Mouse (Mus musculus): ENCODE measurements around the gene Sap18. TPM values are rescaled to one million over a fixed set of nuclear protein-coding genes. Genes with fewer than 3 reads are reported as not detected.
"Not testable (repeated sequence)": the region's sequence is repeated elsewhere in the genome, so short reads cannot be mapped to it uniquely, and the experiment has no call there.

The Sap18 gene
- polyA plus RNA-seq, 1 experiment: 460 TPM

- TF ChIP-seq FLI1 (IDR thresholded peaks at IDR 0.05; ENCODE audit: low read length): peak; percentile 87
- TF ChIP-seq GATA1 (IDR thresholded peaks at IDR 0.05; ENCODE audit: borderline replicate concordance, low read length): no peak
Observed at GRCm38 (mm10) chr14:57825788-57826751, 28.1 kb downstream of the Sap18 start, which contains the start of the genes Ska3 and Mrpl57. Gene Ska3, minus strand, starts transcription at chr14:57826185. Gene Mrpl57, plus strand, starts transcription at chr14:57826234.

GRCm38 (mm10) chr14:57827284-57827683 lies 29.3 kb downstream of the Sap18 start:
- peak overlapping the region; percentile 99 for H3K4me3 ChIP-seq (replicated peaks)
- no peaks in the 10 kb centered on the region for H3K9me3 ChIP-seq
- H3K36me3 ChIP-seq (replicated peaks; ENCODE audit: low read length): peaks cover 35% of the 10 kb centered on the region
- TF ChIP-seq FLI1 (IDR thresholded peaks at IDR 0.05; ENCODE audit: low read length) (no peak), GATA1 (IDR thresholded peaks at IDR 0.05; ENCODE audit: borderline replicate concordance, low read length) (no peak)
- no peaks in the 10 kb centered on the region for H3K27me3 ChIP-seq (replicated peaks)
- H3K4me1 ChIP-seq: peaks cover 42% of the 10 kb centered on the region

More at GRCm38 (mm10) chr14:57825788-57826751, 28.1 kb downstream of the Sap18 start, which contains the start of the genes Ska3 and Mrpl57:
- H3K27me3 ChIP-seq (replicated peaks): no peaks in the 10 kb centered on the region
- H3K36me3 ChIP-seq (replicated peaks; ENCODE audit: low read length): peaks cover 41% of the 10 kb centered on the region
- no peaks in the 10 kb centered on the region for H3K9me3 ChIP-seq
- H3K4me1 ChIP-seq: peaks cover 42% of the 10 kb centered on the region
- H3K4me3 ChIP-seq (replicated peaks): peak within 1 kb of the TSS; percentile 99

GRCm38 (mm10) chr14:57833526-57833925 lies 35.5 kb downstream of the Sap18 start:
- Histone ChIP-seq H3K4me3 (replicated peaks) (no peak overlapping the region), H3K9me3 (no peaks in the 10 kb centered on the region), H3K36me3 (replicated peaks; ENCODE audit: low read length) (peaks cover 65% of the 10 kb centered on the region), H3K4me1 (peaks cover 42% of the 10 kb centered on the region), H3K27me3 (replicated peaks) (no peaks in the 10 kb centered on the region)
- no peak for TF ChIP-seq GATA1 (IDR thresholded peaks at IDR 0.05; ENCODE audit: borderline replicate concordance, low read length)
- no peak for TF ChIP-seq FLI1 (IDR thresholded peaks at IDR 0.05; ENCODE audit: low read length)

- H3K36me3 ChIP-seq (replicated peaks; ENCODE audit: low read length): peaks cover 63% of the 10 kb centered on the region
- peak overlapping the region; percentile 24 for H3K4me3 ChIP-seq (replicated peaks)
- TF ChIP-seq GATA1 (IDR thresholded peaks at IDR 0.05; ENCODE audit: borderline replicate concordance, low read length): no peak
- no peak for TF ChIP-seq FLI1 (IDR thresholded peaks at IDR 0.05; ENCODE audit: low read length)
- no peaks in the 10 kb centered on the region for H3K27me3 ChIP-seq (replicated peaks)
- H3K9me3 ChIP-seq: no peaks in the 10 kb centered on the region
- peaks cover 33% of the 10 kb centered on the region for H3K4me1 ChIP-seq
Observed at GRCm38 (mm10) chr14:57835157-57835556, 37.2 kb downstream of the Sap18 start.

GRCm38 (mm10) chr14:57844535-57844934 lies 46.6 kb downstream of the Sap18 start:
- no peaks in the 10 kb centered on the region for H3K27me3 ChIP-seq (replicated peaks)
- peaks cover 11% of the 10 kb centered on the region for H3K4me1 ChIP-seq
- TF ChIP-seq FLI1 (IDR thresholded peaks at IDR 0.05; ENCODE audit: low read length) (no peak), GATA1 (IDR thresholded peaks at IDR 0.05; ENCODE audit: borderline replicate concordance, low read length) (no peak)
- no peak overlapping the region for H3K4me3 ChIP-seq (replicated peaks)
- peaks cover 64% of the 10 kb centered on the region for H3K36me3 ChIP-seq (replicated peaks; ENCODE audit: low read length)
- no peaks in the 10 kb centered on the region for H3K9me3 ChIP-seq

- H3K36me3 ChIP-seq (replicated peaks; ENCODE audit: low read length): peaks cover 52% of the 10 kb centered on the region
- H3K4me1 ChIP-seq: peaks cover 31% of the 10 kb centered on the region
- not testable (repeated sequence) for H3K9me3 ChIP-seq; H3K4me3 ChIP-seq (replicated peaks); H3K27me3 ChIP-seq (replicated peaks)
Observed at GRCm38 (mm10) chr14:57848061-57848460, 50.1 kb downstream of the Sap18 start.

GRCm38 (mm10) chr14:57848646-57849045 lies 50.7 kb downstream of the Sap18 start:
- Histone ChIP-seq H3K36me3 (replicated peaks; ENCODE audit: low read length) (peaks cover 53% of the 10 kb centered on the region), H3K9me3 (no peaks in the 10 kb centered on the region), H3K4me1 (peaks cover 36% of the 10 kb centered on the region), H3K27me3 (replicated peaks) (no peaks in the 10 kb centered on the region), H3K4me3 (replicated peaks) (no peak overlapping the region)
- TF ChIP-seq FLI1 (IDR thresholded peaks at IDR 0.05; ENCODE audit: low read length): no peak
- TF ChIP-seq GATA1 (IDR thresholded peaks at IDR 0.05; ENCODE audit: borderline replicate concordance, low read length): no peak

- Histone ChIP-seq H3K4me1 (peaks cover 39% of the 10 kb centered on the region), H3K27me3 (replicated peaks) (no peaks in the 10 kb centered on the region), H3K36me3 (replicated peaks; ENCODE audit: low read length) (peaks cover 40% of the 10 kb centered on the region), H3K9me3 (no peaks in the 10 kb centered on the region), H3K4me3 (replicated peaks) (no peak overlapping the region)
- TF ChIP-seq FLI1 (IDR thresholded peaks at IDR 0.05; ENCODE audit: low read length) (no peak), GATA1 (IDR thresholded peaks at IDR 0.05; ENCODE audit: borderline replicate concordance, low read length) (no peak)
Observed at GRCm38 (mm10) chr14:57850330-57850729, 52.4 kb downstream of the Sap18 start.

GRCm38 (mm10) chr14:57852961-57853360 lies 55.0 kb downstream of the Sap18 start:
- TF ChIP-seq GATA1 (IDR thresholded peaks at IDR 0.05; ENCODE audit: borderline replicate concordance, low read length) (no peak), FLI1 (IDR thresholded peaks at IDR 0.05; ENCODE audit: low read length) (no peak)

GRCm38 (mm10) chr14:57856037-57856436 lies 58.1 kb downstream of the Sap18 start:
- H3K9me3 ChIP-seq; H3K27me3 ChIP-seq (replicated peaks); H3K4me3 ChIP-seq (replicated peaks): not testable (repeated sequence)
- H3K4me1 ChIP-seq: peaks cover 55% of the 10 kb centered on the region
- H3K36me3 ChIP-seq (replicated peaks; ENCODE audit: low read length): peaks cover 52% of the 10 kb centered on the region

More at GRCm38 (mm10) chr14:57852961-57853360, 55.0 kb downstream of the Sap18 start:
- H3K4me3 ChIP-seq (replicated peaks): no peak overlapping the region
- H3K27me3 ChIP-seq (replicated peaks): no peaks in the 10 kb centered on the region
- no peaks in the 10 kb centered on the region for H3K9me3 ChIP-seq
- peaks cover 37% of the 10 kb centered on the region for H3K36me3 ChIP-seq (replicated peaks; ENCODE audit: low read length)
- peaks cover 46% of the 10 kb centered on the region for H3K4me1 ChIP-seq

Other genes starting within 250 kb of the Sap18 start
- gene Eef1akmt1, start 226.6 kb upstream of the Sap18 start, polyA plus RNA-seq (2012; ENCODE audit: insufficient read depth, low replicate concordance): 2.2 TPM in 1 of 2 replicates, not detected in the other
- gene Xpo4, start 132.8 kb upstream of the Sap18 start, polyA plus RNA-seq (2012; ENCODE audit: insufficient read depth, low replicate concordance): 1.9 and 7.5 TPM in 2 replicates
- 0.67 TPM in 1 of 2 replicates, not detected in the other for gene Gm49361, start 52.1 kb upstream of the Sap18 start, polyA plus RNA-seq (2012; ENCODE audit: insufficient read depth, low replicate concordance)
- 2.0 TPM in 1 of 2 replicates, not detected in the other for gene Lats2, start 39.8 kb upstream of the Sap18 start, polyA plus RNA-seq (2012; ENCODE audit: insufficient read depth, low replicate concordance)
- 4.1 TPM in 1 of 2 replicates, not detected in the other for gene Ska3, start 28.0 kb downstream of the Sap18 start, polyA plus RNA-seq (2012; ENCODE audit: insufficient read depth, low replicate concordance)
- gene Mrpl57, start 28.1 kb downstream of the Sap18 start, polyA plus RNA-seq (2012; ENCODE audit: insufficient read depth, low replicate concordance): 416 and 675 TPM in 2 replicates
- gene Zdhhc20, start 92.1 kb downstream of the Sap18 start, polyA plus RNA-seq (2012; ENCODE audit: insufficient read depth, low replicate concordance): 0.58 TPM in 1 of 2 replicates, not detected in the other
- gene Micu2, start 201.1 kb downstream of the Sap18 start, polyA plus RNA-seq (2012; ENCODE audit: insufficient read depth, low replicate concordance): 10.0 and 46.0 TPM in 2 replicates